Mouse (Mus musculus) neural tube, embryonic 14.5 days (tissue): Measurements from ENCODE around the gene Dcdc2b. TPM values are rescaled to one million over a fixed set of nuclear protein-coding genes. Genes with fewer than 3 reads are reported as not detected.
A peak's percentile ranks its signal among the peaks of the same experiment; 100 is the strongest.

Source experiments
- ATAC-seq: fragments of 200-750 bp; cut with Nextera tagmentation; 2 replicates; pipeline ENCODE4 v1.8.0; 2017; ENCODE audit warnings: low read depth, mild to moderate bottlenecking, moderate TSS enrichment, moderate library complexity
- H3K27ac ChIP-seq: fragments of 300-500 bp; sonication (generic); 2 replicates; pipeline ENCODE4 v1.5.1; 2014; ENCODE audit warnings: low read depth, mild to moderate bottlenecking, control low read depth, low read length, moderate library complexity, mixed read lengths
- H3K27me3 ChIP-seq: fragments of 300-500 bp; sonication (generic); 2 replicates; pipeline ENCODE4 v1.6.1; 2014; ENCODE audit warnings: low read length; ENCODE audit not compliant: control insufficient read depth, insufficient read depth
- H3K36me3 ChIP-seq: fragments of 300-500 bp; sonication (generic); 2 replicates; pipeline ENCODE4 v1.6.1; 2014; ENCODE audit warnings: low read length, mixed read lengths; ENCODE audit not compliant: control insufficient read depth, insufficient read depth
- H3K4me1 ChIP-seq: fragments of 300-500 bp; sonication (generic); 2 replicates; pipeline ENCODE4 v1.6.1; 2014; ENCODE audit warnings: low read length; ENCODE audit not compliant: control insufficient read depth, insufficient read depth
- H3K4me2 ChIP-seq: fragments of 300-500 bp; sonication (generic); 2 replicates; pipeline ENCODE4 v1.6.1; 2014; ENCODE audit warnings: mild to moderate bottlenecking, low read depth, low read length, control low read depth
- H3K4me3 ChIP-seq: fragments of 300-500 bp; sonication (generic); 2 replicates; pipeline ENCODE4 v1.5.1; 2014; ENCODE audit warnings: low read depth, low read length, control low read depth, mixed read lengths
- H3K9ac ChIP-seq: fragments of 300-500 bp; sonication (generic); replicated peaks from 2 replicates; pipeline ENCODE4 v1.6.1; 2014; ENCODE audit warnings: low read depth, mild to moderate bottlenecking, control low read depth, low read length, mixed read lengths
- H3K9me3 ChIP-seq: fragments of 300-500 bp; sonication (generic); 2 replicates; pipeline ENCODE4 v1.6.1; 2016; ENCODE audit warnings: low read length; ENCODE audit not compliant: control insufficient read depth
- WGBS: fragments of 180-500 bp; shearing (Covaris S2); extraction: QIAGEN DNeasy Blood & Tissue Kit; methylation state at CpG from one replicate; pipeline ENCODE4 v1.1.7; 2014; 5-methylcytosine and 5-hydroxymethylcytosine counted together
- polyA plus RNA-seq: library from polyadenylated mRNA; unstranded; fragments of >200 nt; fragmentation: Nextera tagmentation; extraction: Ambion mirVana; gene quantifications from 2 replicates; pipeline ENCODE4 v1.2.1, GENCODE M21; 2014

Gene Dcdc2b
- polyA plus RNA-seq, 1 experiment from 2014 or later = 4.7 TPM

DNA sequence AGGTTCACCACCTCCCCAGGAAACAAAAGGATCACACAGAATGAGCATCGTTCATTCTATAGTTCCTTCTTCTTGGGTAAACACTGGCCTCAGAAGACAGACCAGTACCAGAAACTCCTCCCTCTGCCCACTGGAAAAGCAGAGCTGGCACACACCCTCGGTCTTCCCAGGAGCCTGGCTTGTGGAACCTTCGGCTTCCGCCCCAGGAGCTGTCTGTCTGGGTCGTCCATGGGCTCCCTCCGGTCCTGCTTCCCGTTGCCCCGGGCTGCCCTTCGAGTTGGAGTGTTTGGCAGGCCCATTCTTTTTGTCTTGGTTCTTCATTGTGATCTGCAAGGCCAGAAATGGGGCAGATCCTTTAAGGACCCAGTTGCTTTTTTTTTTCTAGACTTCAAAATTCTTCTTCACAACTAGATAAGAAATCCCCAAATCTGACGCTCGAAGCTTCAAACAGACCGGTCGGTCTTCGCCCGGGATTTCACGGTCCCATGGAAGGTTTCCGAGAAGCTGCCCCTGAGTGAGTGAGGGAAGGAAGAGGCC lies 26.1 kb upstream of the Dcdc2b start:
- WGBS = 4% methylated on average over 17 of the region's 17 CpGs
- peaks cover 31% of the 10 kb centered on the region for H3K36me3 ChIP-seq
- peak overlapping the region; percentile 90 for H3K27ac ChIP-seq
- no peaks in the 10 kb centered on the region for H3K27me3 ChIP-seq
- no peaks in the 10 kb centered on the region for H3K9me3 ChIP-seq
- peak overlapping the region; percentile 47 for H3K4me3 ChIP-seq
- peaks cover 13% of the 10 kb centered on the region for H3K4me1 ChIP-seq
- H3K4me2 ChIP-seq = peak overlapping the region; percentile 89
- ATAC-seq = no peak
- H3K9ac ChIP-seq = peak overlapping the region; percentile 65

DNA sequence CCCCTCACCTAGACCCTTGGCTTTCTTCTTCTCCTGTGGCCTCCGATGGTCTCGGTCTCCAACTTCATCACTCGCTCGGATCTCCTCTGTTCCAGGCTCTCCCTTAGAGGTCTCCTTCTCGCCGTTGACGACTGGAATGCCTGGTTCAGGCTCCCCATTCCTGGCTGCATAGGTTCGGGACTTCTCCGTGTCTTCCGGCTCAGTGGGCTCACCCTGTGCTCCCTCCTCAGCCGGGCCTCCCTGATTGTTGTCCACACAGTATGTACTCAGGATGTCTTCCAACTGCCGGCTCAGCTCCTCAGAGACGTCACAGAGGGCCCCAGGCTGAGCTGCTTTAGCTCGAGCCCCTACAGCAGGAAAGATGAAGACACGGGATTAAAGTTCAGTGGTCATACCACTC lies 25.2 kb upstream of the Dcdc2b start:
- 0 out of 2 replicates have a peak overlapping the region, but pooled peaks have one; percentile 47 for H3K4me3 ChIP-seq
- no peaks in the 10 kb centered on the region for H3K27me3 ChIP-seq
- H3K9ac ChIP-seq = peak overlapping the region; percentile 65; the same call in 1 of the 2 replicates
- no peak for ATAC-seq
- H3K4me2 ChIP-seq = peak overlapping the region; percentile 89
- WGBS = 88% methylated on average over 15 of the region's 15 CpGs
- no peaks in the 10 kb centered on the region for H3K9me3 ChIP-seq
- H3K36me3 ChIP-seq = peaks cover 32% of the 10 kb centered on the region
- H3K27ac ChIP-seq = no peak overlapping the region
- peaks cover 13% of the 10 kb centered on the region for H3K4me1 ChIP-seq

GRCm38 (mm10) chr4:129633852-129634251 lies 19.8 kb upstream of the Dcdc2b start:
- 92% methylated on average over 6 of the region's 6 CpGs for WGBS
- Histone ChIP-seq H3K4me1 (peaks cover 2% of the 10 kb centered on the region; the same call in 1 of the 2 replicates), H3K4me2 (no peak overlapping the region), H3K27me3 (no peaks in the 10 kb centered on the region), H3K36me3 (peaks cover 81% of the 10 kb centered on the region), H3K4me3 (no peak overlapping the region), H3K9me3 (no peaks in the 10 kb centered on the region), H3K27ac (no peak overlapping the region), H3K9ac (no peak overlapping the region)
- ATAC-seq = no peak

- no peak for ATAC-seq
- peaks cover 88% of the 10 kb centered on the region for H3K36me3 ChIP-seq
- no peak overlapping the region for H3K4me2 ChIP-seq
- H3K4me3 ChIP-seq = no peak overlapping the region
- no peaks in the 10 kb centered on the region for H3K27me3 ChIP-seq
- H3K27ac ChIP-seq = no peak overlapping the region
- no peaks in the 10 kb centered on the region for H3K4me1 ChIP-seq
- no peaks in the 10 kb centered on the region for H3K9me3 ChIP-seq
- WGBS = 94% methylated on average over 12 of the region's 12 CpGs
- H3K9ac ChIP-seq = no peak overlapping the region
Observed at GRCm38 (mm10) chr4:129631867-129632266, 17.8 kb upstream of the Dcdc2b start.

GRCm38 (mm10) chr4:129630944-129631343 lies 16.9 kb upstream of the Dcdc2b start:
- Histone ChIP-seq H3K36me3 (peaks cover 81% of the 10 kb centered on the region), H3K4me2 (no peak overlapping the region), H3K4me1 (no peaks in the 10 kb centered on the region), H3K9ac (no peak overlapping the region), H3K27me3 (no peaks in the 10 kb centered on the region), H3K4me3 (no peak overlapping the region), H3K27ac (no peak overlapping the region), H3K9me3 (no peaks in the 10 kb centered on the region)
- ATAC-seq = no peak
- 69% methylated on average over 4 of the region's 4 CpGs for WGBS

DNA sequence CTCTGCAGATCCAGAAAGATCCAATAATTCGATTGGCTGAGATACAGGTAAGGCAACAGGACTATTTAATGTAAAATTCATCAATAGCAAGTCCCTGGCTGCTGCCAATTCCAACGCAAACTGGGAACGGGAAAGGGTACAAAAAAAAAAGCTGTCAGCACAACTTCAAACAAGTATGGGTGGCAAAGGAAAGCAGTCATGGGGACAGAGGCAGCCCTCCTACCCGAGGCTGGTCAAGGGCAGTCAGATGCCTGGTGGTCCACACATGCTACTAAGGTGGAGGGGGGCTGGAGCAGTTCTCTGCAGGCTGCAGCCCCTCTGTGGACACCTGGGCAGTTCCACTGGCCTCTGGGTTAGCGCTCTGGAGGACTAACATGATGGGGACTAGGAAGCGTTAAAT lies 12.0 kb upstream of the Dcdc2b start:
- Histone ChIP-seq H3K27ac (no peak overlapping the region), H3K4me1 (peaks cover 28% of the 10 kb centered on the region), H3K9ac (no peak overlapping the region), H3K27me3 (no peaks in the 10 kb centered on the region), H3K9me3 (no peaks in the 10 kb centered on the region), H3K36me3 (peaks cover 39% of the 10 kb centered on the region), H3K4me3 (no peak overlapping the region), H3K4me2 (no peak overlapping the region)
- 81% methylated on average over 6 of the region's 6 CpGs for WGBS
- ATAC-seq = no peak

DNA sequence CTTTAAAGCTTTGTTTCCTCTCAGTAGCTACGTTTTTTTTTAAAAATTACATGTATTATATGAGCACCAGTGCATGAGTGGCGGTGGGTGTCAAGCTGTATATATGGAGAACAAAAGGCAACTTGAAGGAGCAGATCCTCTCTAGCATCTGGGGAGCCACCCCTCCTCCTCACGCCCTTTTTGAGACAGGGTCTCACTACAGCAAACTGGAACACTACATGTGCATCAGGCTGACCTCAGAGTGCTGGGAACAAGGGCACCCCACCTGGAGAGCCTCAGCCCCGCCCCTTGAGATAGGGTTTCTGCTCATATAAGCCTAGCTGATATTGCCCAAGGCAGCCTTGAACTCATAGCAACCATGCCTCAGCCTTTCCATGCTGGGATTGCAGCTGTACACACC lies 11.4 kb upstream of the Dcdc2b start:
- Histone ChIP-seq H3K9me3 (no peaks in the 10 kb centered on the region), H3K36me3 (peaks cover 34% of the 10 kb centered on the region), H3K4me3 (no peak overlapping the region), H3K4me1 (peaks cover 28% of the 10 kb centered on the region), H3K4me2 (peak overlapping the region; percentile 86; the same call in 1 of the 2 replicates), H3K9ac (no peak overlapping the region), H3K27me3 (no peaks in the 10 kb centered on the region), H3K27ac (peak overlapping the region; percentile 96)
- ATAC-seq = no peak
- 41% methylated on average over 4 of the region's 4 CpGs for WGBS

DNA sequence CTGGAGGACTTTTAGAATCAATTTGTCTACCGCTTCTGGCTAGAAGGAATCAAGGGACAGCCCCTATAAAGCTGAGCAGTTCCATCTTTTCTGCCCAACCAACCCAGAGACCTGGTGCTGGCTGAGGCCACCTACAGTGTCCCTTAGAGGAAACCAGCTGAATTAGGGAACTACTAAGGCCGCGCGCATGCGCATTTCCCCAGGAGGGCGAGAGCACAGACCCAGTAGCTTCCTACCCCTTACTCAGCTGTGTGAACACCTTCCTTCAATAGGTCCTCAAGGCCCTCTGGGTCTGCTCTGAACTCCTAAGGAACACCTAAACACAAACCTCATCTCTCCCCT lies 10.9 kb upstream of the Dcdc2b start:
- Histone ChIP-seq H3K9ac (peak overlapping the region; percentile 81), H3K27me3 (no peaks in the 10 kb centered on the region), H3K27ac (peak overlapping the region; percentile 96), H3K36me3 (peaks cover 29% of the 10 kb centered on the region), H3K4me1 (peaks cover 28% of the 10 kb centered on the region), H3K9me3 (no peaks in the 10 kb centered on the region), H3K4me2 (peak overlapping the region; percentile 86), H3K4me3 (peak overlapping the region; percentile 59; the same call in 1 of the 2 replicates)
- ATAC-seq = peak; percentile 44; the same call in 1 of the 2 replicates
- 1% methylated on average over 6 of the region's 6 CpGs for WGBS

DNA sequence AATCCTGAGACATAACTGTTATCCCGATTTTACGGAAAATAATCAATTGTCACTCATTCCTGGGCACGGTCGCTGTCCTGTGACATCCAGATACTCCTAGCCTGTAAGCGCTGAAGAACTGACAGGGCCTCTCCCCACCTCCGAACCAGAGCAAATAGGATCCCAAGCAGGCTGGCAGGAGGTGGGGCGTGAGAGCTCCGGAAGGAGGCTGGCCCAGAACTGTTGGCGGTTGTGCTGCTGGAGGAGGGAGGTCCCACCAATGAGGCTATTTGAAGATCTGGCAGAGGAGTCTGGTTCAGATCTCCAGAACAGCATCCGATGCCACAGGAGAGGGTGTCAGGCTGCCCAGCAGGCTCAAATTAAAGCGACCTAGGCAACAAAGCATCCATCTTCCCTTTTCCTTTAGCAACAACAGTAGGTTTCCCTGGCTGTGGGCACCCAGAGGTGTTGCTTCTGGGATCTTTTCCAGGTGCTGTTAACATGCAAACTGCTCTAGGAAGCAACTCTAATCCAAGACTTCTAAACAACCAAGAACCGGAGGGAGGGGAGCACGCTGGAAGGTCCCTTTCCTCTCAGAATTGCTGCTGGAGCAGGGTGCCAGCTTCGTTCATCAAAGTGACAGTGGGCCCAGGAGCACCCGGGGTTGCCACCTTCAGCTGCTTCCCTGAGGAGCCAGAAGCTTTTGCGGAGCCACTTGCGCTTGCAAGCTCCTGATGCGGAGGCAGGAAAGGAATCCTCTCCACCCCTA lies 10.4 kb upstream of the Dcdc2b start:
- H3K36me3 ChIP-seq = peaks cover 25% of the 10 kb centered on the region
- peak; percentile 91 for ATAC-seq
- H3K4me2 ChIP-seq = peak overlapping the region; percentile 86
- peak overlapping the region; percentile 96 for H3K27ac ChIP-seq
- H3K27me3 ChIP-seq = no peaks in the 10 kb centered on the region
- peaks cover 28% of the 10 kb centered on the region for H3K4me1 ChIP-seq
- H3K4me3 ChIP-seq = peak overlapping the region; percentile 59
- peak overlapping the region; percentile 81 for H3K9ac ChIP-seq
- WGBS = 0% methylated on average over 18 of the region's 18 CpGs
- no peaks in the 10 kb centered on the region for H3K9me3 ChIP-seq
